Mouse (Mus musculus): ENCODE results near the gene Btnl10. TPM values are rescaled to one million over a fixed set of nuclear protein-coding genes. Genes with fewer than 3 reads are reported as not detected.

Gene Btnl10
- polyA plus RNA-seq, 1 experiment from 2014 or later, result 0.05 TPM

DNA sequence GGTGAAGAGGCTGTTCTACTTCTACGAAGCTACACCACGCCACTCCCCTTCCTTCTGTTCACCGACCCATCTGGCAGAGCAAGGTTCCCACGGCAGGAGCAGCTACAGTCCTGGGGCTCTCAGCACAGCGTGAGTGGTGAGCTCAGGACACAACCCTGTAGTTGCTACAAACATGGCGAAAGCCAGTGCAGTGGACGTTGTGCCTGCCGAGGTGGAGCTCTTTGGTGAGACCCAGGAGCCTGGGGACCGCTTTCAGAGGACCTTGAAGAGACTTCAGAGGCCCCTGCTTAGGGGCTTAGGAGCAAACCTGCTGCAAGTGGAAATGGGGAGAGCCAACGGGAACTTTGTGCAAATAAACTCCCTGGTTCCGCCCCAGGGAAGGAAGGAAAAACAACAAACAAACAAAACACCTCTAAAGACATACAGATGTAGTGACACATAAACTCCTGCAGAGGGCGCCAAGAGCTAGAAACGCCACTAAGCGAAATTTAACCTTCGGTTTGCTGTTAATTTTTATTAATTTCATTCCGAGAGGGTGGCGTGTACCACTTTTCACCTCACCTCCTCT, 3.2 kb upstream of the Btnl10 start:
- H3K4me3 ChIP-seq, result peak overlapping the region; percentile 48
- H3K27me3 ChIP-seq (ENCODE audit: insufficient read depth, poor library complexity, severe bottlenecking), result peaks cover 2% of the 10 kb centered on the region; the same call in 1 of the 2 replicates
- peaks cover 10% of the 10 kb centered on the region for H3K4me1 ChIP-seq (replicated peaks)
- H3K36me3 ChIP-seq, result no peaks in the 10 kb centered on the region
- DNase-seq (ENCODE audit: low spot score), result peak; percentile 40
- 17% methylated on average over 17 of the region's 17 CpGs for WGBS
- H3K9me3 ChIP-seq, result no peaks in the 10 kb centered on the region
- H3K27ac ChIP-seq, result peak overlapping the region; percentile 84

DNA sequence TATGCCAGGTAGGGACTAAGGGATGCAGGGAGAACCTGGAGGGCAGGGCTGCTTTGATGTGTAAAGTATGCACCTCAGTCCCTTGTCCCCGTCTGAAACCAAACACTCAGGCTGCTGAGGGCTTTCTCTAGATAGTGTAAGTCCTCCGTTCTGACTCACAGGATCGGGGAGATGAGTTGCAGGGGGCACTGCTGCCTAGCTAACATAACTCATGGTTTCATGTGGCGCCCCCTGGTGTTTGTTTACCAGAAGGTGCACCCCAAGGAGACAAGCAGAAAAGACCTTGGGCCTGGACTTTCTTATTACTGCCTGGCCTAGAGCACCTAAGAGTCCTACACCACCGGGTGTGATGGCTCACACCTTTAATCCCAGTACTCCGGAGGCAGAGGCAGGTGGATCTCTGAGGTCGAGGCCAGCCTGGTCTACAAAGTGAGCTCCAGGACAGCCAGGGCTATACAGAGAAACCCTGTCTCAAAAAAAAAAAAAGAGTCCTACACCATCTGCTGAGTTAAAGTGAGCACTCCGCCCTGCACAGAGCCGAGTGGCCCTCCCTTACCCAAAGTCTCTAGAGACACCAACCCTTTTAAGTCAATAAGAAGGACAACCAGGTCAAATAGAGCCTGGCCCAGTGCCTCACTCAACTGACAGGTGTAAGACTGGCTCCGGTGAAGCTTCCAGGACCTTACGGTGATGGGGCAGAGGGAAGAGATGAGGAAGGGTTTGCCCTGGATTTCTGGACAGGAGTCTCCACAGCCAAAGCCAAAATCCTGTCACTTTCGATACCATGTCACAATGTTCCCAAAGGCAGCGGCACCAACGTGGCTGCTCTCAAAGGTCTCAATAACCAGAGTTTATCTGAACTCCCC, 596 bp upstream of the Btnl10 start:
- Histone ChIP-seq H3K36me3 (no peaks in the 10 kb centered on the region), H3K9me3 (no peaks in the 10 kb centered on the region), H3K4me1 (replicated peaks) (peaks cover 10% of the 10 kb centered on the region), H3K4me3 (no peak overlapping the region), H3K27me3 (ENCODE audit: insufficient read depth, poor library complexity, severe bottlenecking) (peaks cover 2% of the 10 kb centered on the region; the same call in 1 of the 2 replicates), H3K27ac (no peak overlapping the region)
- 56% methylated on average over 14 of the region's 14 CpGs for WGBS
- DNase-seq (ENCODE audit: low spot score), result peak; percentile 36

DNA sequence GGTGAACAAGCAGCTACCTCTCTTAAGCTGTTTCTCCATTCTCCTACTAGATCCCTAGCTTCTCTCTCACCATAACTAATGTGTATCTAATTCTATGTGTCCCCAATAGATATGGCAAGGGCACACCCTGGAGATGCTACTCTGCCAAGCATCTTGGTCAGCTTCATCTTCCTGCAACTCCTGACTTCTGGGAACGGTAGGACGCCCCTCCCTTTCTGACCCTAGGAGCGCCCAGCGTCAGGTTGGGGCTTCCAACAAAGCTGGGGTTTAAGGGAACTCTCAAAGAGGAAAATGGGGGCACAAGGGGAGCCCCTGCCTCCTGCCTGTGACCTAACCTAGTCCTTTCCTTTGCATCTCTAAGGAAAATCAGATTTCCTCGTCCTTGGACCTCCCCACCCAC, 1.1 kb downstream of the Btnl10 start:
- H3K36me3 ChIP-seq, result no peaks in the 10 kb centered on the region
- no peak for DNase-seq (ENCODE audit: low spot score)
- 78% methylated on average over 5 of the region's 5 CpGs for WGBS
- peaks cover 10% of the 10 kb centered on the region for H3K4me1 ChIP-seq (replicated peaks)
- no peak overlapping the region for H3K4me3 ChIP-seq
- H3K27me3 ChIP-seq (ENCODE audit: insufficient read depth, poor library complexity, severe bottlenecking), result peaks cover 2% of the 10 kb centered on the region; the same call in 1 of the 2 replicates
- no peaks in the 10 kb centered on the region for H3K9me3 ChIP-seq
- H3K27ac ChIP-seq, result no peak overlapping the region

DNA sequence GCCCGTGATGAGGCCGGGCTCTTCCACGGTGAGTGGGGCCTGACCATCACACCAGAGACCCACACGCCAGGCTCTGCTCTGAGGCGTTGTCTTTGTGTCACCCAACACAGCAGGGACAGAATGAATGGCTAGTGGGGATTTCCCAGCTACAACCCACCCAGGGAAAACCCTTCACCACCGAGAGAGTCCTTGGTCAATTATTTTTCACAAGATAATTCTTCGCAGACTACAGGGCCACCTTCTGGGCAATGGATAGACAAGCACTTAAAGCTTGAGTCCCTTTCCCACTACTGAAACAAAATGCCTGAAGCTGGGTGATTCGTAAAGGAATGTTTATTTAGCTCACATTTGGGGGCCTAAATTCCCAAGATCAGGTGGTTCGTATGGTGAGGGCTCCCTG, 4.7 kb downstream of the Btnl10 start:
- no peak overlapping the region for H3K4me3 ChIP-seq
- no peaks in the 10 kb centered on the region for H3K36me3 ChIP-seq
- no peaks in the 10 kb centered on the region for H3K9me3 ChIP-seq
- no peak for DNase-seq (ENCODE audit: low spot score)
- WGBS, result 86% methylated on average over 9 of the region's 9 CpGs
- no peaks in the 10 kb centered on the region for H3K27me3 ChIP-seq (ENCODE audit: insufficient read depth, poor library complexity, severe bottlenecking)
- H3K27ac ChIP-seq, result no peak overlapping the region
- H3K4me1 ChIP-seq (replicated peaks), result no peaks in the 10 kb centered on the region

DNA sequence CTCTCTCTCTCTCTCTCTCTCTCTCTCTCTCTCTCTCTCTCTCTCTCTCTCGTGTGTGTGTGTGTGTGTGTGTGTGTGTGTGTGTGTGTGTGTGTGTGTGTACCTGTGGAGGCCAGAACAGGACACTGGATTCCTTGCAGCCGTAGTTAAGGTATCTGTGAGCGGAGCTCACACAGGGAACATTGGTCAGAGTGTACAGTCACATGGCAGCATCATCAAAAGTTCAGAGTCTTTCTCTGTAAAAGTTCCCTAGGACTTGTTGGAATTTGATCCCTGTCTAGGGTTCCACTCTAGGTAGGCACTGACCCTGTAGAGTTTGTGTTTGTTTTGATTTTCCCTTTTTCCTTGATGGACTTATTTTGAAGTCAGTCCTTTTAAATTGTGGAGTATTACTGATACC, 8.9 kb downstream of the Btnl10 start:
- WGBS, result 73% methylated on average over 3 of the region's 3 CpGs

DNA sequence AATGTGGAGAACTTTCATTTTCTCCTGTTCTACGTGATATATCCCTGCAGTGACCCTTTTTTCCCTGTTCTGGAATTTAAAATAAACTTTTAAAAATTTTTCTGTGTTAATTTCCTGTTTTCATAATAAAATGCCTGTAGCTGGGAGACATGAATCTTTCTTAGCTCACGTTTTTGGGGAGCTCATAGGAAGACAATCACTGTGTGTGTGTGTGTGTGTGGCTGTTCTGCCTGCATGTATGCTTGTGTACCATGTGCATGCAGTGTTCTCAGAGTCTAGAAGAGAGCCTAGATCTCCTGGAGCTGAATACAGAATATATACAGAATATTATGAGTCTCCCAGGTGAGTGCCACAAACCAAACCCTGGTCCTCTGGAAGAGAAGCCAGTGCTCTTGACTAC, 9.3 kb downstream of the Btnl10 start:
- no peak for DNase-seq (ENCODE audit: low spot score)
- H3K27me3 ChIP-seq (ENCODE audit: insufficient read depth, poor library complexity, severe bottlenecking), result no peaks in the 10 kb centered on the region
- no peak overlapping the region for H3K27ac ChIP-seq
- WGBS, result 81% methylated on average over 2 of the region's 2 CpGs
- H3K36me3 ChIP-seq, result peaks cover 15% of the 10 kb centered on the region
- no peak overlapping the region for H3K4me3 ChIP-seq
- peaks cover 9% of the 10 kb centered on the region; the same call in 1 of the 2 replicates for H3K4me1 ChIP-seq (replicated peaks)
- no peaks in the 10 kb centered on the region for H3K9me3 ChIP-seq

More for the DNA sequence above, 8.9 kb downstream of the Btnl10 start:
- Histone ChIP-seq H3K4me1 (replicated peaks) (peaks cover 9% of the 10 kb centered on the region; the same call in 1 of the 2 replicates), H3K4me3 (no peak overlapping the region), H3K27me3 (ENCODE audit: insufficient read depth, poor library complexity, severe bottlenecking) (no peaks in the 10 kb centered on the region), H3K36me3 (peaks cover 11% of the 10 kb centered on the region), H3K9me3 (no peaks in the 10 kb centered on the region), H3K27ac (no peak overlapping the region)
- DNase-seq (ENCODE audit: low spot score), result no peak

DNA sequence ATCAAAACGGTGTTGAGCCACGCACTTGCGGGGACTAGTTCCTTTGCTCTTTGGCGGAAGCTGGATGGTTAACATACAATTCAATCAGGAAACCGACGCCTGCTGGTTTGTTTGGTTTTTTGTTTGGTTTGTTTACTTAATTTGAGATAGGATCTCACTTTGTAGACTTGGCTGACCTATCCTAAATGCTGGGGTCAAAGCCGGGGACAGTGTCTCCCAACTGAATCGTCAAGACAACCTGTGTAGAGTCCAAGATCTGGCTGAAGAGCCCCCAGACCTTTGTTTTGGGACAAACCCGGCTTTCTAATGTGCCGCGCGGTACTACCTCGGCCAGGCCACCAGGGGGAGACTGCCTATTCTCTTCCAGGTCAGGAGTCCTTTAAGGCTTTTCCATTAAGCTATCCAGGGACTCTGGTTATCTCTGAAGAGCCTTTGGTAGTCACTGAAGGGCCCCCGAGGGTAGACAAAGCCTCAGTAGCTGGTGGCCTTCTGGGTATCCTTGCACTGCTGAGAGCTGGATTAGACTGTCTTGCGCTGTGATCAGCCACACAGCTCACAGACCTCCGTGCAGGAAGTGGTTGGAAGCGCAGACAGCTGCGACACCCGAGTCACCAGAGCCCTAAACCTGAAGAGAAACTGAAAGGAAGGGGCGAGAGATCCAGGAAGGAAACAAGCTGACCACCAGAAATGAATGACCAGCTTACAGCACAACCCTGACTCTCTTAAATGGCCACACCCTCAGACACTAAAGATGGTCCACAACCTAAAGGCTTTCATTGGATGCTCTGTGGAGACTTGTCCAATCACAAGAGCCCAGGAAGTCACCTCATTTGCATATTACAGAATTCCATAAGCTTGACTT, 10.3 kb downstream of the Btnl10 start:
- H3K4me3 ChIP-seq, result peak overlapping the region; percentile 31

DNA sequence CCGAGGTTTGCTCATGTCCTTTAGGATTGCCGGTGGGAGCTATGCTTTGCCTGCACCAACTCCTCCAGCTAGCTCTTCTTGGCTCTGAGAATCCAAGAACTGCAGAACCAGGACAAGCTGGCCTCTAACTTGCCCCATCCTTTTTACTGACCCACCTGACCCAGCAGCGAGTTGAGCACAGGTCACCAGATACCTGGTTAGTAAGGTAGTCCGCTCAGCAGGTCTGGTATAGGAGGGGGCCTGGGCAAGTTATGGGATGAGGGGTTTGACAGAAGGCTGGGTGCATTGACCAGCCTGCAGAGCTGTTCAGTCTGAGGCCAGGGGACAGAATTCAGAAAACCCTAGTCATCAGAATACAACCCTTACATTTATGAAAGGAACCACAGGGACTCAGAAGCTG, 11.3 kb downstream of the Btnl10 start:
- no peak for DNase-seq (ENCODE audit: low spot score)
- H3K36me3 ChIP-seq, result peaks cover 35% of the 10 kb centered on the region
- H3K9me3 ChIP-seq, result no peaks in the 10 kb centered on the region
- no peak overlapping the region for H3K4me3 ChIP-seq
- 84% methylated on average over 4 of the region's 4 CpGs for WGBS
- peaks cover 9% of the 10 kb centered on the region; the same call in 1 of the 2 replicates for H3K4me1 ChIP-seq (replicated peaks)
- H3K27ac ChIP-seq, result peak overlapping the region; percentile 80; the same call in 1 of the 2 replicates
- H3K27me3 ChIP-seq (ENCODE audit: insufficient read depth, poor library complexity, severe bottlenecking), result no peaks in the 10 kb centered on the region

More for the DNA sequence above, 10.3 kb downstream of the Btnl10 start:
- peak; percentile 83 for DNase-seq (ENCODE audit: low spot score)
- H3K36me3 ChIP-seq, result peaks cover 25% of the 10 kb centered on the region
- WGBS, result 40% methylated on average over 20 of the region's 20 CpGs
- no peaks in the 10 kb centered on the region for H3K27me3 ChIP-seq (ENCODE audit: insufficient read depth, poor library complexity, severe bottlenecking)
- peaks cover 9% of the 10 kb centered on the region; the same call in 1 of the 2 replicates for H3K4me1 ChIP-seq (replicated peaks)
- no peaks in the 10 kb centered on the region for H3K9me3 ChIP-seq
- H3K27ac ChIP-seq, result peak overlapping the region; percentile 80

DNA sequence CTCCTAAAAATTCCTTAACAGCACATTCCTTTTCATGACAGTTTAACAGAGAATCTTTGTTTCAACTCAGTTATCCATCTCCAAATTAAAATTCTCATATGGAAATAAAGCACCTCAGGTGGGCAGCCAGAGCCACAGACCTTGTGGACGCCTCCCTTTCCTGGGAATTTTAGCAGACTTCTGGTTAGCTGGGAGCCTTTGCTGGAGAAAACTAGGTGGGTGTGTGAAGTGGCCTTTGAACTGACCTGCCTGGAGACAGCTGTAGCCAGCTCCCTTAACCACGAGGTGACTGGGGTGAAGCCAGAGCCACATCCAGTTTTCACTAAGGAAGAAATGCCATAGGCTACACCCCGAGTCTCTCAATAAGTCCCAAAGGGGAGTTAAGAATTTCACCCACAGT, 11.9 kb downstream of the Btnl10 start:
- H3K4me1 ChIP-seq (replicated peaks), result peaks cover 9% of the 10 kb centered on the region; the same call in 1 of the 2 replicates
- no peak overlapping the region for H3K27ac ChIP-seq
- no peak overlapping the region for H3K4me3 ChIP-seq
- DNase-seq (ENCODE audit: low spot score), result no peak
- 58% methylated on average over 3 of the region's 3 CpGs for WGBS
- no peaks in the 10 kb centered on the region for H3K27me3 ChIP-seq (ENCODE audit: insufficient read depth, poor library complexity, severe bottlenecking)
- no peaks in the 10 kb centered on the region for H3K9me3 ChIP-seq
- peaks cover 41% of the 10 kb centered on the region for H3K36me3 ChIP-seq

DNA sequence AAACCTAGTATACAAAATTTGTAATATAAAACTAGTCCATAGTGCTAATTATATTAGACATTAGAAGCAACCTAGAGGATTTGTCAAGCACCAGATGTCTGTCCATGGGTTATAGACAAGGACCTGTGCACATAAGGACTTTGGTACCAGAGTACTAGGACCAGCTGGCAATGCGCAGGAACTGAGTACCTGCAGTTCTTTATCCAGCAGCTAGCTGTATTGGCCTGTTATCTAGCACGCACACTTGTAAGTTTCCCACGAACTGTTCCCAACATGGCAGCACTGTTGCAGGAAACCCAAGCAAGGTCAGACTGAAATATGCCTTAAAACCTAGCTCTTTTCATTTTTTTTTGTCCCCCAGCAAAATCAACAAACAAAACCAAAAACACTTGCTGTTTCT, 12.5 kb downstream of the Btnl10 start:
- Histone ChIP-seq H3K4me3 (no peak overlapping the region), H3K27me3 (ENCODE audit: insufficient read depth, poor library complexity, severe bottlenecking) (no peaks in the 10 kb centered on the region), H3K4me1 (replicated peaks) (peaks cover 9% of the 10 kb centered on the region; the same call in 1 of the 2 replicates), H3K36me3 (peaks cover 47% of the 10 kb centered on the region), H3K27ac (no peak overlapping the region), H3K9me3 (no peaks in the 10 kb centered on the region)
- WGBS, result 96% methylated on average over 3 of the region's 3 CpGs
- no peak for DNase-seq (ENCODE audit: low spot score)

DNA sequence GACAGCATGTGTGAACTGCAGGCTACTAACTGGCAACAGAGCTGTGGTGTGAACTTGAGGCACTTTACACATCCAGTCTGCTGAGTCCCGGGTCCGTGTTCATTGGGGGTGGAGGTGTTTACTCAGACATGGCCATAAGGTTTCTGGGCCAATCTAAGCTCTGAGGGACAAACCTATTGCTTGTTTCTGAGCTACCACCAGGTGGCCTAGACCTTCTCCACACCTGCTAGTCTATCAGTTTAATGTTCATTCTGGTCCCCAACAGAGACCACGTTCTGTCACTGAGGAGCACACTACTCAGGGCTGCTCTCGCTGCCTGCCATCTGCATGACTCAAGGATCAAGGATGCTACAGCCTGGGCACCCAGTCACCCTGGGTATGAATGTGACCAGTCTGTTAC, 13.9 kb downstream of the Btnl10 start:
- H3K4me1 ChIP-seq (replicated peaks), result peaks cover 16% of the 10 kb centered on the region
- WGBS, result 90% methylated on average over 4 of the region's 4 CpGs
- no peak for DNase-seq (ENCODE audit: low spot score)
- no peak overlapping the region for H3K27ac ChIP-seq
- no peaks in the 10 kb centered on the region for H3K27me3 ChIP-seq (ENCODE audit: insufficient read depth, poor library complexity, severe bottlenecking)
- peaks cover 60% of the 10 kb centered on the region for H3K36me3 ChIP-seq
- H3K9me3 ChIP-seq, result no peaks in the 10 kb centered on the region
- no peak overlapping the region for H3K4me3 ChIP-seq

DNA sequence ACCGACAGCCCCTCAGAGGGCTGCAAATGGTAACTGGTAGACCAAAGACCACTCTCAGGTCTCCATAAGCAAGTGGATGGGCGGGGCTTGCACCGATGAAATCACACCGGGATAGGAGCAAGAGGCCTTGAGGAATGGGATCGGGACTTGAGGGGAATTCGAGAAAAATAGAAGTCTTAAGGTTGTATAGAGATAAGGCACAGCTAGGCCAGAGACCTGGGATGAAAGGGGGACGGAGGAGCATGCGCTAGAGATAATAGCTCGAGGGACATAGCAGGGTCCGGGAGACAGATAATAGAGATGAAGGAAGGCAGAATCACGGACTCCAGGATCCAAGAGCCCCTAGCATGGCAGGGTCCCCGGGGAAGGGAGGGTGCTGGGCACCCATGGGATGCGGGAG, 20.2 kb downstream of the Btnl10 start:
- peaks cover 38% of the 10 kb centered on the region for H3K4me1 ChIP-seq (replicated peaks)
- DNase-seq (ENCODE audit: low spot score), result peak; percentile 45
- peaks cover 42% of the 10 kb centered on the region for H3K36me3 ChIP-seq
- H3K9me3 ChIP-seq, result no peaks in the 10 kb centered on the region
- WGBS, result 2% methylated on average over 13 of the region's 13 CpGs
- peak overlapping the region; percentile 98 for H3K4me3 ChIP-seq
- no peaks in the 10 kb centered on the region for H3K27me3 ChIP-seq (ENCODE audit: insufficient read depth, poor library complexity, severe bottlenecking)
- H3K27ac ChIP-seq, result peak overlapping the region; percentile 96
